Mouse (Mus musculus) retina, postnatal 7 days (tissue): ENCODE data around the gene Ctss.

Experiments
- DNase-seq: peaks from one replicate; pipeline ENCODE4 v3.0.0-alpha.2; 2012; ENCODE audit warnings: low read depth, low spot score

The Ctss gene

DNA sequence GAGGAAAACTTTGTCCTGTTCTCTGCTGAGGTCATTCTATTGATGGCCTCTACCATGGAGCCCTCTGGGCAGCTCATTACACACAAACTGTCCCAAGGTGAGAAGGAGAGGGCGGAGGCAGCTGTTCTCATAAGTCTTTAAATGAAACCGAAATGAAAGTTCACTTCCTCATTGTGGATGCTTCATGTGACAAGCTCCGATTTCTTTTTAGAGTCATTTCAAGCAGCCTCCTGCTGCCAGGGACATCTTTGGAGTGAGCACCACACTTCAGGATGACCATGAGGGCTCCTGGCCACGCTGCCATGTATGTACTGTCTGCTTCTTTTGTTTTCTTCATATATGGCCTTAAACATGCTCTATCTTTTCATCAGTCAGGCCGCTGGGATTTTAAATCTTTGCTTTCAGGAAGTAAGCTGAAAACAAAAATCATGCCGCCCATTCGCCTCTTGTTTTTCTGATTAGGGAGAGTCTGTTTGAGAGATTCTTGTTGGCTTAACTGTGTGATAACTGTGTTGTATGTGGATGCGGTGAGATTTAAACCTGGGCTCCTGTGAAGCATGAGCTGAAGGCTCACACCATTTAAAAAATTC, at the start of gene Ctss:
Gene Ctss (plus strand): TSS at position 165 of the 590 bp plus-strand sequence.
- DNase-seq = no peak

DNA sequence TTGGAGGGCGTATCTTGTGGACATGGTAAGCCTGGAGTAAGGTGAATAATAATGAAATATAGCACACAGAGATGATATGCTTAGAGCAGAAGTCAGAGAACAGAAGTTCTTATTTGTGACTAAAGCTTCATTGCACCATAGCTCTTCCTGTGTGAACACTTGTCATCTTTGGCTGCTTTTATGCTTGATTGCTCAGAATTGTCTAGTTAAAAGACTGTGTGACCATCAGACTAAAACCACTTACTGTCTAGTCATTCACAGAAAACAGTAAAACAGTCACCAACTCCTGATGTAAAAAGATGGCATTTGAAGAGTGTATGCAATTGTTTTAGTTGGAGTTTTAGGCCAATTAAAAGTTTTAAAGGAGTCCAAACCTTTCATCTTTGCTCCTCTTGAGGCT, 47.6 kb upstream of the Ctss start:
- DNase-seq = no peak

DNA sequence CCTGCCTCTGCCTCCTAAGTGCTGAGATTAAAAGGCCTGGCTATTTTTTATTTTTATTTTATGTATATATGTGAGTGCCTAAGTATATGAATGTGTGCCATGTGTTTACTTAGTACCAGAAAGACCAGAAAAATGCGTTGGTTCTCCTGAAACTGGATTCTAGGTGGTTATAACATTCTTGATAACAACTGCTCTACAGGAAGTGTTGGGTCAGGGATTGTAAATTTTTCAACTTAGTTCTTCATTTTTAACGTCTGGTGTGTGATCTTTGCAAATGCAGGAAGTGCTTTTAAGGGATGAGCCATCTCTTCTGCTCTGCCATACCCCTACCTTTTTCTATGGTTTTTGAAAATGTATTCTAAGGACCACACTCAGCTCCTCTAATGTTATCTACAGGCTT, 40.2 kb upstream of the Ctss start:
- no peak for DNase-seq

DNA sequence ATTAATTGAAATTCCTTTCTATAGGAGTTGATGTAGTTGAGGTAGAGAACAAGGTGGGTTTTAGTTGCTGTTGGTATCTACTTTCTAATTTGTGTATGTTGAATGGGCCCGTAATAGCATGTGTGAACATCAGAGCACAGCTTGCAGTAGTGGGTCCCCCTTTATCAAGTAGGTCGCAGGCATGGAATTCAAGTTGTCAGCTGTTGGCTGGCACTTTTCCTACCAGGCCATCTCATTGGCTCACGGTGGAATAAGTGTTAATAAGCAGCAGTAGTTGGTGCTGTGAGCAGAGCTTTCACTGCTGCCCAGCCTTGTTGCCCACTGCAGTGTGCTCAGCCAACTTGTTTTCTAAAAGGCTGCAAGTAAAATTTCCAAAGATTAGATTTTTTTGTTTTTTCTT, 37.9 kb upstream of the Ctss start:
- no peak for DNase-seq

DNA sequence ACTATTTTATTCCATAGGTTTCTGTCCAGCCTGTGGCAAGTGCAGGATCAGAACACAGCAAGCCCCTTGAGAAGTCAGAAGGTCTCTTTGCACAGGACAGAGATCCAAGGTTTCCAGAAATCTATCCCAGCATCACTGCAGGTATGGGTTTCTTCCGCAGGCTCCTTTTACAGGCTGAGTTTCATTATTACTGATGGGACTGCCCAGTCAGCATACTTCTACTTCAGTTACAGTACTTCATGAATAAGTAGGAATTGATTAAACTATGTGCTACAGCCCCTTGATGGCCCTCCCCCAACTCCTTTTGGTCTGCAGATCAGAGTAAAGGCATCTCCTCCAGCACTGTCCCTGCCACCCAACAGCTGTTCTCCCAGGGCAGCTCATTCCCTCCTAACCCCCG, 36.3 kb upstream of the Ctss start:
- no peak for DNase-seq

DNA sequence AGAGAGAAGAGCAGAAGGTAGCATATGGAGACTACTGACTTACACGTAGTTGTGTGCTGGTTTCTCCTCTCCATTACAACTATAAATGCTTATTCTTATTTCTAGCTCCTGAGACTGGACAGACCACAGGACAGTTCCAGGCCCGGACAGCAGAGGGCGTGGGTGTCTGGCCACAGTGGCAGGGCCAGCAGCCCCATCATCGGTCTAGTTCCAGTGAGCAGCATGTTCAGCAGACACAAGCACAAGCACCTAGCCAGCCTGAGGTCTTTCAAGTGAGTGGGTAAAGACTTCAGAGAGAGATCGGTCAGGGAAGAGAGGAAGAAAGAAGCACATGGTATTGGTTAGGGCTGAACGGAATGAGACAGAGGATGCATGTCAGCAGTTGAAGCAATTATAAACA, 32.2 kb upstream of the Ctss start:
- DNase-seq = no peak

DNA sequence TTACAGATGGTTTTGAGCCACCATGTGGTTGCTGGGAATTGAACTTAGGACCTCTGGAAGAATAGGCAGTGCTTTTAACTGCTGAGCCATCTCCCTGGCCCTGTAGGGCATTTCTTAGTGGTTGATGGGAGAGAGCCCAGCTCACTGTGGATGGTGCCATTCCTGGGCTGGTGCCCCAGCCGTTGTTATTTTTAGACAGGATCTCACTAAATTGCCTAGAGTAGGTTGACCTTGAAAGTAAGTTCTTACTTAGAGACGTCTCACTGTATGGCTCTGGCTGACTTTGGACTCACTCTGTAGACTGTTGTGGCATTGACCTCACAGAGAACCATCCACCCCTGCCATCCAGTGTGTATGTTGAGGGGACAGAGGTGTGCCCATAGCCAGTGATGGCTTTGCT, 28.4 kb upstream of the Ctss start:
- no peak for DNase-seq

DNA sequence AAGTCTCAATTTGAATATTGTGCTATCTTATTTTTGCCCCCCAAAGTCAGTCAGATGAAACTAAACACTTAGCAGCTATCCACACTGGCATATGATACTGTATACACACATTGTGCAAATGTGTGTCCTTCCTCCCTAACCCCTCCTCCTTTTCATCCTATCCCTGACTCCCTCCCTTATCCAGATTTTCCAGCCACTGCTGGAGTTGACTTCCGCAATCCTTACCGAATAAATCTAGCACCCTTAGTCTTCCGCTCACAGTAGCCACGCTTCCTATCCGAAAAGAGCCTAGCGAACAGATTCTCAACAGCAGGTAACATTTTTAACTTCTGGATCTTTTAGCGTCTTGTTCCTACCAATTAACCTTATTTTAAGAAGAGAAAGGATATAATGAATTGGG, 27.6 kb upstream of the Ctss start, which contains the start of gene Ctsk:
Gene Ctsk (plus strand): TSS at position 233 of the 400 bp plus-strand sequence.
- DNase-seq = no peak

DNA sequence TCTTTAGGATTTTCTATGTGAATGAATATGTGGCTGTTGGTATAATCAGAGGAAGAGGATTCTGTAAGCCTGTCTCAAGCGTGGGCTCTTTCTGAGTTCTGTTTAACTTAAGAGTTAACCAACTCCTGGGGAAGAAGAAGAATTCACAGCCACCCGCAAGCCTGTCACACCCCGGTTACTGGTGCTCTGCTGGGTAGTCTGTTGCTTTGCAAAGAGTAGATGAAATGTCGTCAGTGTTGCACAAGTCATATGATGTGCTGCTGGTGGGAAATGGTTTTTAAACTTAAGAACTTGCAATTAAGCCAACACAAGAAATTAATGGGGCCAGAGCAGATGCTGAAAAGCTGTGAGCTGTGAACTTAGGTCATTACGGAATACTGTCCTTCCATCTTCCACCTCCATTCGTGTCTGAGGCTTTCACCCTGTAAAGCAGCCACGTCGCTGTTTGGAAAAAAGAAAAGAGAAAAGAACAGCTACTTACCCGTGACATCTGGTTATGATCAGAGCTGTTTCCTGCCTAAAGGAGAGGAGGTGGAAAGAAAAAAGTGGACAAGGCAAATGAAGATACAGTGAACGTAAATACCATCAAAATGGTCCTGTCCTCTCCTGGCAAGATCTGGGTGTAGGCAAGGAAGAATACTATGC, 27.0 kb upstream of the Ctss start:
- no peak for DNase-seq

DNA sequence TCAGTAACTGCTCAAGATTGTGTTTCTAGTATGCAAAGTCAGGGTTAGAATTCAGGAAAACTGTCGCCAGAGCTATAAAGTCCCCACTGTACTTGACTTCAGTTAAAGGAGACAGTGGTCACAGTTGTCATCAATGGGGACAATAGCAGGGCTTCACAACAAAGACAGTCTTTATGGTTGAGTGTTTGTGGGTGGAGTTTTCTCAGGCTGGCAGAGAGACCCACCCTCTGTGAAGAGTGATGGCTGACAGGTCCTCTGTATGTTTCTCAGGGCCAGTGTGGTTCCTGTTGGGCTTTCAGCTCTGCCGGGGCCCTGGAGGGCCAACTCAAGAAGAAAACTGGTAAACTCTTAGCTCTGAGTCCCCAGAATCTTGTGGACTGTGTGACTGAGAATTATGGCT, 24.3 kb upstream of the Ctss start:
- no peak for DNase-seq

DNA sequence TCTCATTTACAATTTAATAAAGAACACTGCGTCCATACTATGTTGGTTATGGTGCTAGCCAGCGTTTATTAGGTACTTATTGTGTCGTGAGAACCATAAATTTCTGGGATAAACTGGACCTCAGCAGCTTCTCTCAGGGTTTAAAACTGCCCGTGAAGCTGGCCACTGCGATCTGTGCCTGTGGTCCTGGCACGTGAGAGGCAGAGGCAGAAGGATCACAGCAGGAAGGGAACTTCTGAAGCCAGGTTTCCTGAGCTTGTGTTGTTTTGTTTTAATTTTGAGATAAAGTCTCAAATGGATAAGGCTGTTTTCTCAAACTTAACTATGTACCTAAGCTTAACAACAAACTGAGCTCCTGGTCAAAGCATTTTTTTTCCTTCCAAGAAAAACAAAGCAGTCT, 17.2 kb upstream of the Ctss start:
- no peak for DNase-seq

DNA sequence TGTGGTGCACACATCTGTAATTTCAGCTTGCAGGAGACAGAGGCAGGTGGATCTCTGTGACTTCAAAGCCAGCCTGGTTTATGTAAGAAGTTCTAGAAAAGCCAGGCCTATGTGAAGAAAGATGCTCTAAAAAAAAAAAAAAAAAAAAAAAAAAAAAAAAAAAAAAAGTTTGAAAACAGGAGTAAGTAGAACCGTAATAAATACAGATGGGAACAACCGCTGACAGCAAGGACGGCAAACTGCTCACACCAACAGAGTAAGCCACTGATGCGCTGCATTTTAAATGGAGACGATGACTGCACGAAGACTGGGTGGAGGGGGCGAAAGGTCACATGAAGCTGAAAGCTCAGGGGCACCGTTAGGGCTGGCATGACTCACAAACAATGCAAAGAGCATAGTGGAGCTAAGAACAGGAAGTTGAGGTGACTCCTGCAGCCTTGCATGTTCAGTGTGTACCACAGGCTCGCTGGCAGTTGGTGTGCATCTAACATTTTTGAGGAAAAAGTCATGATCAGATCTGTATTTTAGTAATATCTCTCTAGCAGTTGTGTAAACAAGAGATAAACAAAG, 14.9 kb upstream of the Ctss start:
- DNase-seq = no peak

DNA sequence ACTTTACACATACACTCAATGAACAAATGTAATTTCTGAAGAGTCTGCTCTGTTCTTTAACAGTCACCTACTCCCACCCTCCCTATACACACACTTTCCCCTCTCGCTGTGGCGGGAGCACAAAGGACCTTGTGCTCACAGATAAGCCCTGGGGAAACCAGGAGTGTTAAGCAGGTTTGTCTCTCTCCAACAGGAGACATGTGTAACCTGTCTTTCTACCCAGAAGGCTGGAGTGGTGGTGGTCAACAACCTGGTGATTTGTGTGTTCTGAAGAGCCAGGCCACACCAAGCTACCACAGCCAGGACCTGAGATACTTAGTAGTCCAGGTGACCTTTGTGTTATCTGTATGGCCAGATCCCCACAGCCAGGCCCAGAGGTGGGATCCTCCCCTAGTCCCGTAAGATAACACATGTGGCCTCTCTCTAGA, 10.0 kb upstream of the Ctss start:
- DNase-seq = no peak

DNA sequence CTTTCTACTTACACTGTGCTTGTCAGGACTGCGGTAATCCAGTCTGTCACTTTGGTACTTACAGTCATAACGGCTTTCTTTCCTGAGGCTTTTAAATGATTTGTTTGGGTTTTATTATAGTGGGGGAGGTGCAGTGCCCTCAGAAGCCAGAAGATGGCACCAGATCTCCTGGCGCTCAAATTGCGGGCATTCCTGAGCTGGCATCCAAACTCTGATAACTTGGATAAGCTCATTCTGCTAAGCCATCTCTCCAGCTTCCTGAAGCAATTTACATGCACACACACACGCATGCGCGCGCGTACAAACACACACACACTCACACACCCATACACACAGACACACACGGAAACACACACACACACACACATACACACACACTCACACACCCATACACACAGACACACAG, 9.1 kb upstream of the Ctss start:
- DNase-seq = peak; percentile 72

DNA sequence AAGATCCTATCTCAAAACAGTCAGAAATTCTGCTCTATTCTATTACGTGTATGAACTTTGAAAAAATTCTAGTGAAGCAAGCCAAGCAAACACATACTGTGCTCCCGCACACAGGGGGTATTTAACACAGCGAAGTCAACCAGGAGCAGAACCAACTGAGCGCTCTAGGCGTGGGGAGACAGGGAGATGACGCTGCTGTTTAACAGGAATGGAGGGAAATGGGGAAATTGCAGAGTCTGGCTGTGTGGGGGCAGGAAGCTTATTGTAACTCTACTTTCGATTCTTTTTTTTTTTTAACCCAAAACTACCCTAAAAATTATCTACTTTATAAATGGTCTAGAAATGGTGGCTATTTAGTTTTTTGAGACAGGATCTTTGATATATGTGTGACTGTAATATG, 7.7 kb upstream of the Ctss start:
- DNase-seq = no peak

DNA sequence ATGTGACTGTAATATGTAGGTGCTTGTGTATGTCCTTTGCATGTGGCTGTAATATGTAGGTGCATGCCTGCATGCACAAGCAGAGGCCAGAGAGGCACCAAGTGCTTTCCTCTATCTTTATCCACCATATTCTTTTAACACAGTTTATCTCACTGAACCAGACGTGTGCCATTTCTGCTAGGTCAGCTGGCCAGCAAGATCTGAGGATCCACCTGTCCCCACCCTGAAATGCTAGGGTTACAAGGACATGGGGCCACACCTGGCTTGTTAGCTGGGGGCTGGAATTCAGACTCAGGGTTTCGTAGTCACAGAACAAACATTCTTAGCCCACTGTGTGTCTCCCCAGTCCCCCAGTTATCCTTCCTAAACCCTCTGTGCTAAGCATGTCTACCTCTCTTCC, 7.3 kb upstream of the Ctss start:
- no peak for DNase-seq

DNA sequence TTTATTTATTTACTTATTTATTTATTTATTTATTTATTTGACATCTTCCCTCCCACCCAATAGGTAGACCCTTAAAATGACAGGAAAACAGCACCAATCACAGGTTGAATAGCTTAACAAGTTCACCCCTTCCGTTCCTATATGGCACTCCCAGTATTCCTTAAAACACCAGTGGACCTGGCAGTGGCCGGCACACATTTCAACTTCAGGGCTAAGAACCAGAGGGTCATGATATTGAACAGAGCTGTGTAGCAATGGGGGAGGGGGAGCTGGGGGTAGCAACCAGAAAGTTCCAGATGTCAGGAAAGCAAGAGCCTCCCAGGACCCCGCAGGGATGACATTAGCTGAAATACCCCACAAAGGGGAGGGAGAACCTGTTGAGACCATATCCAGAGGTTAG, 6.5 kb upstream of the Ctss start:
- no peak for DNase-seq

DNA sequence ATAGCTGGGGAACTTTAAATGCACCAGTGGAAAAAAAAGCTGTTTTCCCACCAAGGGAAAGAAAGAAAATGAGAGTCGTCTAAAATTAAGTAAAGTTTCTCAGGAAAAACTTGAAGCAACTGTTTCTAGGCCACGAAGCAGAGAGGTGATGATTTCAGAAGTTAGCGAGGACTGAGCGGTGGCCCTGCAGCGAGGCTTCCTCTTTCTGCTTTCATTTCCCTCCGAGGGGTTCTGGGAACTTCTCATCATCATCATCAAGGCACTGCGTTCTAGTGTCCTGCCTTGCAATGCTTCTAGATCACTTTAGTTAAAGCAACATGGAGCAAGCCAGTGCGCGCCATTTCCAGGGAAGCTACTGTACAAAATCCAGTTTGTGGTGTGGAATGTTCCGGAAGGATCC, 5.4 kb upstream of the Ctss start:
- no peak for DNase-seq

DNA sequence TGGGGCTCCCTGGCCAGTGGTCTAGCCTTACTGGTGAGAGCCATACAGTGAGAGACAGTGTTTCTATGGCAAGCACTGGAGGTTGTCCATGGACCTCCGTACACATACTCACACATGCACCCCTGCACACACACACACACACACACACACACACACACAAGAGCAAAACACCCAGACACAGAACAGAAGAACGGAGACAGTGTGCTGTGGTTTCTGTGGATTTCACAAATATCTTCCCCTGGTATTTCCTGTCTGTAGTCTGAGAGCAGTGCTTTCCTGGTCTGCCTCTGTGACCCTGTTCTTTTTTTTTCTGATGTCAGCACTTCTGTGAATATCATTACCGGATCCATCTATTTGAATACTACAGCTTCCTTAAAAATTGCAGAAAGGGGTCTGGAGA, 2.9 kb upstream of the Ctss start:
- no peak for DNase-seq

DNA sequence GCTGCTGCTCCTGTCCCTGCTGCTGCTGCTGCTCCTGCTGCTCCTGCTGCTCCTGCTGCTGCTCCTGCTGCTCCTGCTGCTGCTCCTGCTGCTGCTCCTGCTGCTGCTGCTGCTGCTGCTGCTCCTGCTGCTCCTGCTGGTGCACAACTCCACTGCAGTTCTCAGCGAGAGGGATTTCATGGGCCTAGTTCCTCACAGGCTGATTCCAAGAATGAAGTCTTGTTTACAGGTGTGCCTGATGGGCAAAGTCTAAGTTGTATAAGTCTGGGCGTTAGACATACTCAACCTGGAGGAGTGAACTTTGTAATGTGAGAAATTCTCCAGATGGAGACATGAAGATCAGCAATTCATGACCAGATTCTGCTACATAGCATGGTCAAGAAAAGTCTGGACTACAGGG, 1.9 kb upstream of the Ctss start:
- DNase-seq = no peak

DNA sequence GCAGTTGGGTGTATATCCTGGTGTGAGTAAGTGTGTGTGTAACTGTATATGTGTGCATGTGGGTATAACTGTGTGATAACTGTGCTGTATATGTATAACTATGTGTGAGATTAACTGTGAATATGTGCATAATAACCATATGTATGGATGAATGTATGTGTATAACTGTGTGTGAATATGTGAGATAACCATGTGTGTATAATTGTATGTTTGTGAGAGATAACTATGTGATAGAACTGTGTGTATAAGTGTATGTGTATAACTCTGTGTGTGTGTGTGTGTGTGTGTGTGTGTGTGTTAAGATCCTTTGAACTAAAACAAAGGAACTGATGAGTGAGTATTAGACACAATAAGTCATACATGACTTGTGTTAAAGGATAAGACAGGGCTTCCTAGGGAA, 475 bp upstream of the Ctss start:
- no peak for DNase-seq

DNA sequence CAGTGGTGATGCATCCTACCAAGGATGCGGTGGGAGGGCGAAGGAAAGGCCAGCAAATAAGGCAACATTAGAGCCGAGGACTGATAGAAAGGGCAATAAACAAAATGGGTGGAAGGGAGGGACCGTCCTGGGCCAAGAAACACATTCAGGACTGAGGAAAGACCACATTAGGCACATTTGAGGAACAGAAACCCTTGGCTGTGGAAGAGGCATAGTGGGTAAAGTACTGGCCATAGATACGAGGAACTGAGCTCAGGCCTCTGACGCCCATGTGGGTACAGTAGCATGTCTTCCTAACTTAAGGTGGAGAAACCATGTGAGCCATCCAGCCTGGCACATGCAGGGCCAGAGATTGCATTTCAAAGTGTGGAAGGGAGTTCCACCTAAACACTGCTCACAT, 3.2 kb downstream of the Ctss start:
- DNase-seq = no peak

DNA sequence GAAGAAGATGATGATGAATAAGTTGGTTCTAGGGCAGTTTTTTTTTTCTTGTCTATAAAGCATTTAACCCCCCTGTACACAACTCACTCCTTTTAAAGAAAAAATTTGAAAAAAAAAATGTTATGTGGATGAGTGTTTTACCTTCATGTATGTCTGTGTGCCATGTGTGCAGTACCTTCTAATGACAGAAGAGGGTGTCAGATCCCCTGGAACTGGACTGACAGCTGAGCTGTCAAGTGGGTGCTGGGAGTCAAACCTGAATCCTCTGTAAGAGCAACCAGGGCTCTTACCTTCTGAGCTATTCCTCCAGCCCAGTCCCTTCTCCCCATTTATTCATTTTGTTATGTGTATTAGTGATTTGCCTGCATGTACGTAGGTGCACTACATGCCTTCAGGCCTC, 4.4 kb downstream of the Ctss start:
- DNase-seq = no peak

DNA sequence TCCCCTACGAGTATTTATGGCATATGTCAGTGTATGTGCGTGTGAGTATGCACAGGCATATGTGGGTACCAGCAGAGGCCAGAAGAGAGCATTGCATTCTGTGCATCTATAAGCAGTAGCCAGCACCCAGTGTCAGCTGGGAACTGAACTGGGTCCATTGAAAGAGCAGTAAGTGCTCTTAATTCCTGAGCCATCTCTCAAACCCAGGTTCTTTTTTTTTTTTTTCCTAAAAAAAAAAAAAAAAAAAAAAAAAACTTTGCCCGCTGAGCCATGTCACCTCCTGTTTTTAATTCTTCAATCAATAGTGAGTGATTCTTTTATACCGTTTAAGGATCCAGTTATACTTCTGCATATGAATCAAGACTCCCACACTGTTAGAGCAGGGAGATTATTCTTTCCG, 6.8 kb downstream of the Ctss start:
- no peak for DNase-seq
